Mouse (Mus musculus) heart, embryonic 12.5 days (tissue): Measurements from ENCODE around the gene BC029722. TPM values are rescaled to one million over a fixed set of nuclear protein-coding genes. Genes with fewer than 3 reads are reported as not detected.
A peak's percentile ranks its signal among the peaks of the same experiment; 100 is the strongest.

Experiments used
- ATAC-seq: fragments of 200-750 bp; cut with Nextera tagmentation; 2 replicates; pipeline ENCODE4 v1.8.0; 2017; ENCODE audit warnings: moderate TSS enrichment, moderate library complexity; ENCODE audit not compliant: insufficient number of reproducible peaks, low FRiP score
- H3K27ac ChIP-seq: fragments of 300-500 bp; sonication (generic); 2 replicates; pipeline ENCODE4 v1.5.1; 2016; ENCODE audit warnings: mild to moderate bottlenecking, moderate library complexity; ENCODE audit not compliant: poor library complexity, severe bottlenecking
- H3K27me3 ChIP-seq: fragments of 300-500 bp; sonication (generic); replicated peaks from 2 replicates; pipeline ENCODE4 v1.6.1; 2016; ENCODE audit warnings: mild to moderate bottlenecking, moderate library complexity
- H3K36me3 ChIP-seq: fragments of 300-500 bp; sonication (generic); 2 replicates; pipeline ENCODE4 v1.6.1; 2016; ENCODE audit warnings: mild to moderate bottlenecking, moderate library complexity
- H3K4me1 ChIP-seq: fragments of 300-500 bp; sonication (generic); replicated peaks from 2 replicates; pipeline ENCODE4 v1.6.1; 2016; ENCODE audit warnings: mild to moderate bottlenecking
- H3K4me2 ChIP-seq: fragments of 300-500 bp; sonication (generic); 2 replicates; pipeline ENCODE4 v1.6.1; 2016; ENCODE audit warnings: mild to moderate bottlenecking, moderate library complexity
- H3K4me3 ChIP-seq: fragments of 300-500 bp; sonication (generic); 2 replicates; pipeline ENCODE4 v1.5.1; 2016; ENCODE audit warnings: mild to moderate bottlenecking
- H3K9ac ChIP-seq: fragments of 300-500 bp; sonication (generic); 2 replicates; pipeline ENCODE4 v1.6.1; 2016; ENCODE audit warnings: mild to moderate bottlenecking, moderate library complexity
- H3K9me3 ChIP-seq: fragments of 300-500 bp; sonication (generic); replicated peaks from 2 replicates; pipeline ENCODE4 v1.6.1; 2016; ENCODE audit warnings: mild to moderate bottlenecking, moderate library complexity
- WGBS: fragments of 180-500 bp; shearing (Covaris S2); methylation state at CpG from one replicate; pipeline ENCODE4 v1.1.7; 2016; 5-methylcytosine and 5-hydroxymethylcytosine counted together
- polyA plus RNA-seq: library from polyadenylated mRNA; unstranded; fragments of >200 nt; fragmentation: Nextera tagmentation; extraction: Ambion mirVana; gene quantifications from 2 replicates; pipeline ENCODE4 v1.2.1, GENCODE M21; 2016

Gene BC029722
- polyA plus RNA-seq, 1 experiment from 2014 or later = 8.9 TPM

DNA sequence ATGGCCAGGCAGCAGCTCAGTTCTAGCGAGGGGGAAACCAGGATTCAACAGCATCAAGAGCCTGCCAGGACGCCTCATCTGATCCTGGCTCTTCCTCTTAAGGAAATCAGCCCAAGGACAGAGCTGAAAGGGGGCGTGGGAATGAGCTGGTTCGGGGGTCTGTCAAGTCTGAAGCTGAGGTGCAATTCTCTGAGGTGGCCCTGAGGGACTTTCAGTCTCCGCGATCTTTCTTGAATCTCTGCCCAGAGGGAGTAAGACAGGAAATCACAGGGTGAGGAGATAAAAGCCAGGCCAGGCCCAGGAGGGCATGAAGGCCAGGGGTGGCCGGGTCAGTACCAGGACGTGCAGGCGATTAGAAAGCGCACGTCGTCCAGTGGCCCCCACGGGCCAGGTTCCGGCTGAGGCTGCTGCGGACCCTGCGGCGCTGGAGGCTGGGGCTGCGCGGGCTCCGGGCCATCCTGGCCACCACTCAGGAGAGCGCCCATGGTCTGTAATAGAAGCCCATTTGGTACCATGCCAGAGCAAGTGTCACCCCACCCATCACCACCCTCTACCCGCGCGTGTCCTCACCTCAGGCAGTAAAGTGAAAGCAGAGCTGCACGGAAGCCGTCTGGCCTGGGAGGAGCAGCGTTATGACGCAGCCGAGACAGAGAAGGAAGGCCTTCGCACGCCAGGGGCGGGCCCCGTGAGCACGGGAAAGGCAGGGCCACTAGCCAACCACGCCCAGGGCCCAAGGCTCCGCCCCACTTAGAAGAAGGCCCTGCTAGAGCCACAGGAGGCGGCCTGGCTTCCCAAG is 432 bp downstream of the BC029722 start:
- Histone ChIP-seq H3K4me1 (peaks cover 16% of the 10 kb centered on the region), H3K36me3 (peaks cover 42% of the 10 kb centered on the region), H3K4me2 (peak overlapping the region; percentile 94), H3K27ac (peak overlapping the region; percentile 71), H3K27me3 (0 out of 2 replicates have a peak, but pooled peaks cover 2% of the 10 kb centered on the region), H3K9ac (peak overlapping the region; percentile 95), H3K4me3 (peak overlapping the region; percentile 81), H3K9me3 (no peaks in the 10 kb centered on the region)
- 3% methylated on average over 37 of the region's 37 CpGs for WGBS
- peak; percentile 95 for ATAC-seq

DNA sequence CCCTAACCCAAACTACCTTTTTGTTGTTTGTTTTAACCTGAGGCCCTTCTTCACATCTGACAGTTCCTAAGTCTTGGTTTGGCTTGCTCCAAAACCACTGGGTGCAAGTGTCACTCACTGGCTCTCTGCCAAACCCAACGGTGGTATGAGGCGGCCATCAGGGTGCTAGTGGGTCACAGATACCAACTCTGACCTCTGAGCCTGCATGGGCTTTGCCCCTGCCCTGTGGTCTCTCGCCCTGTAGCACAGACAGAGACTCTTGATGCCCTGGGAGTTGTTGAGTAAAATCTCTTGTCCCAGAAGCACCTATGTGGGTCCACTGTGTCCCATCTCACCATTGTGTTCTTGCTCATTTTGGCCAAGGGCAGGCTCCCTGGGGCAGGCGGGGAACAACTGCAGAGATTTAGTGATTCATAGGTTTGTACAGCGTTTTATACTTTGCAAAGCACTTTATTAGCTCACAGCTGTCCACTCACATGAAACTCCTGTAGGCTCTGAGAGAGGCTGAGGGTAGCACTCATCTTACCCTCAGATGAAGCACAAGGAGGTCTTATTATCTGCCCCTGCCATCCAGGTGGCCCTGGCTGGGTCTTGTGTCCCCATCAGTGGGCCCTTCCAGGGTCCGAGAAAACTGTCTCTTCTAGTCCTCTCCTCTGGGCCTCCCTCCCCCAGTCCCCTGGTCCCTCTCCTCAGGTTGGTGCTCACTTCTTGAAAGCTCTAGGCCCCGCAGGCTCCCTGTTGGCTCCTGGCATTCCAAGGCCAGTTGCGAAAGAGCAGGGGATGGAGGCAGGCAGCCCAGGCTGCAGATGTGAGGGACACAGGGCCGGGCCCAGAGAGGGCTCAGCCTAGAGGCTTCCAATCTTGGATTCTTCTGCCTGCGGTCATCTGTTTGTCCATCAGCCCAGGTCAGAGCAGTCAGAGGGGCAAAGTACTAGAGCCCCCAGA is 1.7 kb downstream of the BC029722 start:
- Histone ChIP-seq H3K9ac (peak overlapping the region; percentile 11; the same call in 1 of the 2 replicates), H3K36me3 (peaks cover 30% of the 10 kb centered on the region), H3K27ac (no peak overlapping the region), H3K4me1 (peaks cover 16% of the 10 kb centered on the region), H3K27me3 (0 out of 2 replicates have a peak, but pooled peaks cover 4% of the 10 kb centered on the region), H3K9me3 (no peaks in the 10 kb centered on the region), H3K4me3 (no peak overlapping the region), H3K4me2 (peak overlapping the region; percentile 94; the same call in 1 of the 2 replicates)
- ATAC-seq = no peak
- WGBS = 73% methylated on average over 10 of the region's 10 CpGs

DNA sequence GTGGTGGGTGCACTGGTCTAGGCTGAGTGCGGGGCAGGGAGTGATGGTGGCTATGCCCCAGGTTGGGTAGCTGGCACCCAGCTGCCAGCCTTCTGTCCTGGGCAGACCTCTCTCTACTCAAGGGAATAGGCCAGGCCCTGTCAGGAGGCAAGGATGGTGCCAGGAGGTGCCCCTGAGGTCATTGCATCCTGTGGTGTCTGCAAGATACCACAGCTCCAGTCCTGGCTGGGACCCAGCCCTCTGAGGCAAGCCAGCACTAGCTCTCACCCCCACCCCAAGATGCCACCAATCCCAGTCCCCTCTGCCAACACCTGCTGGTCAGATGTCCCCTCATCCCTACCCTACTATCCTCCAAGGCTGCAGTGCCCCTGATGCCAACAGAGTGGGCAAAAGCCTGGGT is 3.0 kb downstream of the BC029722 start:
- Histone ChIP-seq H3K27me3 (0 out of 2 replicates have a peak, but pooled peaks cover 4% of the 10 kb centered on the region), H3K36me3 (peaks cover 18% of the 10 kb centered on the region), H3K9ac (0 out of 2 replicates have a peak overlapping the region, but pooled peaks have one; percentile 25), H3K4me1 (peaks cover 16% of the 10 kb centered on the region), H3K9me3 (no peaks in the 10 kb centered on the region), H3K27ac (no peak overlapping the region), H3K4me2 (no peak overlapping the region), H3K4me3 (no peak overlapping the region)
- WGBS = 95% methylated on average over 1 of the region's 1 CpGs
- no peak for ATAC-seq

DNA sequence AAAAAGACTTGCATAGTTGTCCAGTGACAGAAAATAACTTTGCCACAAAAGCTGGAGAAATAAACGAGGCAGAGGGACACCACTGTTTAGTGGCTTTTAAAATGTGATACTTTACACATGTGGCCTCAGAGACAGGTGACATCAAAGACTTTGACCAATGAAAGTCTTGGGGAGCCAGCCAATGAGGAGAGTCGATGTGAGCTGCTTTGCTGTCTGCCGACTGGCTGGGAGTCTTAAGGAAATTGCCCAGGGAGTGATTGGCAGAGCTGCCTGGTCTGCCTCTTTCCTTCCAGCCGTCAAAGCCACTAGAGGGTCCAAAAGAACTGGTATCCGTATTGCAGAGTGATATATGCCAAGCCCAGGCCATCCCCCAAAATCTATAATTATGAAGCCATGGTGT is 4.4 kb downstream of the BC029722 start:
- Histone ChIP-seq H3K4me2 (no peak overlapping the region), H3K4me3 (no peak overlapping the region), H3K9me3 (no peaks in the 10 kb centered on the region), H3K27me3 (0 out of 2 replicates have a peak, but pooled peaks cover 4% of the 10 kb centered on the region), H3K9ac (no peak overlapping the region), H3K27ac (no peak overlapping the region), H3K36me3 (peaks cover 4% of the 10 kb centered on the region), H3K4me1 (peaks cover 15% of the 10 kb centered on the region)
- WGBS = 33% methylated on average over 5 of the region's 5 CpGs
- no peak for ATAC-seq

DNA sequence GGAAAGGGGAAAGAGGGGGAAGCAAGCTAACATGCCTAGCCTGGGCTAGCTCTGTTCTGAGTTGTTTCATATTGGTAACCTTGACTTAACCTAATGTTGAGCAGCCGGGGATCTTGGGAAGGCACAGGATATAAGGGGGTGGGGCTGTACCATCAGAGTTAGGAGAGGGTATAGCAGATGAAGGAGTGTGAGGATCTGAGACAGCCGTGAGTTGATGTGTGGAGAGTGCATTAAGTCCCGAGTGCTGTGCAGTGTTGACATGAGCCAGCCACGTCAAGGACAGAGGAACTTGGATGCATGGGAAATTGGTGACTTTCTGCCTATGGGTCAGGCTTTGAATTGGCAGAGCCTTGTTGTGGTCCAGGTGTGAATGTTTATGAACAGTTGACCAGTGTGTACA is 6.6 kb downstream of the BC029722 start:
- Histone ChIP-seq H3K4me3 (no peak overlapping the region), H3K4me2 (no peak overlapping the region), H3K4me1 (no peaks in the 10 kb centered on the region), H3K27me3 (0 out of 2 replicates have a peak, but pooled peaks cover 4% of the 10 kb centered on the region), H3K27ac (no peak overlapping the region), H3K36me3 (no peaks in the 10 kb centered on the region), H3K9me3 (no peaks in the 10 kb centered on the region), H3K9ac (no peak overlapping the region)
- WGBS = 61% methylated on average over 4 of the region's 4 CpGs
- no peak for ATAC-seq

DNA sequence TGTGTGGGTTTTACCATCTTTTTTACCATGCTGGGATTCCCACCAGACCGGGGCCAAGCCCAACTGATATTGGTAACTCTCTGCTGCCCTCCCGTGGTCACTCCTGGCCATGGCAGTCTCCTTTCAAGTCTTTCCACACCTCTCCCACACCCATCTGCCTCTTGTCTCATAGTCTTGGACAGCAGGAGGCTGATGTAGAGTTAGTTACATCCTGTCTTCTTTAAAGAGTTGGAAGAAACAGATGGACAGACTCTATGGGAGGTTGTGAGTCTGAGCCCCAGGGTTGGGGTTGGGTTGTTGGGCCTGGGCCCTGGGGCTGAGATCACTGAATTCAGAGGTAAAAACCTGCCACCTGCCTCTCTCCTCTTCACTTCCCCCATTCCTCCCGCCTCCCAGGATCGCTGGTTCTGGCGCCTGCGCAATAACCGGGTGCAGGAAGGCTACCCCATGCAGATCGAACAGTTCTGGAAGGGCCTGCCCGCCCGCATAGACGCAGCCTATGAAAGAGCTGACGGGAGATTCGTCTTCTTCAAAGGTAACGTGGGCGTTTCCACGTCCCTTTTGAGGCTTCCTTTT is 7.3 kb downstream of the BC029722 start:
- Histone ChIP-seq H3K9me3 (no peaks in the 10 kb centered on the region), H3K36me3 (no peaks in the 10 kb centered on the region), H3K27me3 (0 out of 2 replicates have a peak, but pooled peaks cover 9% of the 10 kb centered on the region), H3K4me3 (no peak overlapping the region), H3K27ac (no peak overlapping the region), H3K4me2 (no peak overlapping the region), H3K9ac (no peak overlapping the region), H3K4me1 (no peaks in the 10 kb centered on the region)
- ATAC-seq = no peak
- 43% methylated on average over 16 of the region's 16 CpGs for WGBS

DNA sequence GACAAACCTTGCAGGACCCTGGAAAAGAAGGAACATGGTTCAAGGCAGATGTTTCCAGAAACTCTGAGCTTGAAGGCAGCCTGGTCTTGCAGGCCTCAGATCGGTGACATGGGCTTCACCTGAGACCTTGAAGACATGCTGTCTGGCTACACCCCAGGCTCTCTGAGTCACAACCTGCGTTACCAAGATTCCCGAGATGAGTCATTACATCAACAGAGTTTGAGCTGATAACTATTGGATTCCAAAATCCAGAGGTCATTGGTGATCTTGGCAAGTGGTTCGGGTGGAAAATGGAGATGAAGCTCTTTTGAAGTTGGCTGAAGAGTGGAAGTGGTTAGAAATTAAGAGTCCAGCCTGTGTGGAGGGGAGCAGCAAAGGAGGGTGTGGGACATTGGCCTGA is 9.6 kb downstream of the BC029722 start:
- Histone ChIP-seq H3K4me3 (no peak overlapping the region), H3K4me1 (peaks cover 8% of the 10 kb centered on the region), H3K9me3 (no peaks in the 10 kb centered on the region), H3K27me3 (peaks cover 11% of the 10 kb centered on the region; the same call in 1 of the 2 replicates), H3K4me2 (no peak overlapping the region), H3K36me3 (no peaks in the 10 kb centered on the region), H3K9ac (no peak overlapping the region), H3K27ac (no peak overlapping the region)
- 55% methylated on average over 4 of the region's 4 CpGs for WGBS
- ATAC-seq = no peak

DNA sequence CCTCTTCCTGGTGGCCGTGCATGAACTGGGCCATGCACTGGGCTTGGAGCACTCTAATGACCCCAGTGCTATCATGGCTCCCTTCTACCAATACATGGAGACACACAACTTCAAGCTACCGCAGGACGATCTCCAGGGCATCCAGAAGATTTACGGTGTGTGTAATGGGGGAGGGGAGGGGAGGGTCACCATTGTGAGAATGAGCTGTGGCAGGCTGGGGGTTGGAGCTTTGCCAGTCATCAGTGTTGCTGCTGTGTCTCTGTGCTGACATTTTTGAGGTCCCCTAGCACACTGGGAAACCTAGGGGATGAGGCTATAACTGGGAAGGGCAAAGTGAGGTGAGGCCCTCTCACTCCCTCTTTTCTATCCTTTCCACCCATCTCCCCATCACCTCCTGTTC is 11.8 kb downstream of the BC029722 start:
- WGBS = 79% methylated on average over 4 of the region's 4 CpGs
- ATAC-seq = no peak
- Histone ChIP-seq H3K4me3 (no peak overlapping the region), H3K4me1 (peaks cover 8% of the 10 kb centered on the region), H3K27ac (no peak overlapping the region), H3K4me2 (no peak overlapping the region), H3K9me3 (no peaks in the 10 kb centered on the region), H3K36me3 (no peaks in the 10 kb centered on the region), H3K27me3 (peaks cover 10% of the 10 kb centered on the region; the same call in 1 of the 2 replicates), H3K9ac (no peak overlapping the region)

DNA sequence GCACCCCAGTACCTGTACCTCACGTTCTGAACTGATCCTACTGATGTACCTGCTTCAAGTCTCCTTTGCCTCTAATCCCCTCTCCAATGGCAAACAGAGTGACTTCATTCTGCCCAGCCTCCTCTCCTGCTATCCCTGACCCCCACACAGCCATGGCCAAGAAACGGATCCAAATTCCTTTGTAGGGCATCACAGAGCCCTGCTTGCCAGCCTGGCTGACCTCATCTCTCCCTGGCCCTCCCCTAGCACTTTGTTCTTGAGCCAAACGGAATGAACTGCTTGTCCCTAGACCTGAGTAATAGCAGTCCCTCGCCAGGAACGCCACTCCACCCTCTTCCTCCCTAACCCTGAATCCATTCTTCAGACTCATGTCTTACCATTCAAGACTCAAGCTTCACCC is 12.7 kb downstream of the BC029722 start:
- Histone ChIP-seq H3K9ac (no peak overlapping the region), H3K27ac (no peak overlapping the region), H3K4me1 (peaks cover 8% of the 10 kb centered on the region), H3K9me3 (no peaks in the 10 kb centered on the region), H3K4me2 (no peak overlapping the region), H3K36me3 (no peaks in the 10 kb centered on the region), H3K27me3 (peaks cover 10% of the 10 kb centered on the region; the same call in 1 of the 2 replicates), H3K4me3 (no peak overlapping the region)
- WGBS = 61% methylated on average over 5 of the region's 5 CpGs
- ATAC-seq = no peak

DNA sequence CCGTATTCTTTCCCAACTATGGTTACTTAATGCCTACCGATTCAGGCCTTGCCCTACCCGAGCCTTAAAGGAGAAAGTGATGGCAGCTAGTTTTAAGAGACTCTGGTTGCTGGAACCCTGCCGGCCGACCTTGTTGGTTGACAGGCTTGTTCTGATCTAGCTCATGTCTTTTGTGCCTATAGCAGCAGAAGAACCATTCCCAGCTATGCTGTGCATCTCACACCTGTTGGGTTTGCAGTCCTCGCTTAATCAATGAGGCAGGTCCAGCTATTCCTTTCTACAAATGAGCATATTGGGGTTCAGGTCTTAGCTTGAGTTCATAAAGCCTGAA is 13.3 kb downstream of the BC029722 start:
- Histone ChIP-seq H3K4me1 (peaks cover 8% of the 10 kb centered on the region), H3K9ac (no peak overlapping the region), H3K36me3 (no peaks in the 10 kb centered on the region), H3K27me3 (peaks cover 13% of the 10 kb centered on the region; the same call in 1 of the 2 replicates), H3K9me3 (no peaks in the 10 kb centered on the region), H3K4me2 (no peak overlapping the region), H3K27ac (no peak overlapping the region), H3K4me3 (no peak overlapping the region)
- WGBS = 63% methylated on average over 6 of the region's 6 CpGs
- ATAC-seq = no peak
